Mouse (Mus musculus) activated CD4-positive, CD25-positive, alpha-beta regulatory T cell, adult 4 months (primary cell): Measurements from ENCODE around the gene Lgalsl. TPM values are rescaled to one million over a fixed set of nuclear protein-coding genes. Genes with fewer than 3 reads are reported as not detected.
A peak's percentile ranks its signal among the peaks of the same experiment; 100 is the strongest.

ENCODE experiments used
- ATAC-seq: one replicate; pipeline ENCODE4 v1.8.0; 2017
- polyA plus RNA-seq, 2 experiments: library from polyadenylated mRNA; unstranded; fragments of 100-300 nt; shearing (Covaris generic); gene quantifications; one replicate each; pipeline ENCODE4 v1.2.1; 2017

The Lgalsl gene
- 10 to 100 TPM; 11.9 to 18.5 TPM for polyA plus RNA-seq

DNA sequence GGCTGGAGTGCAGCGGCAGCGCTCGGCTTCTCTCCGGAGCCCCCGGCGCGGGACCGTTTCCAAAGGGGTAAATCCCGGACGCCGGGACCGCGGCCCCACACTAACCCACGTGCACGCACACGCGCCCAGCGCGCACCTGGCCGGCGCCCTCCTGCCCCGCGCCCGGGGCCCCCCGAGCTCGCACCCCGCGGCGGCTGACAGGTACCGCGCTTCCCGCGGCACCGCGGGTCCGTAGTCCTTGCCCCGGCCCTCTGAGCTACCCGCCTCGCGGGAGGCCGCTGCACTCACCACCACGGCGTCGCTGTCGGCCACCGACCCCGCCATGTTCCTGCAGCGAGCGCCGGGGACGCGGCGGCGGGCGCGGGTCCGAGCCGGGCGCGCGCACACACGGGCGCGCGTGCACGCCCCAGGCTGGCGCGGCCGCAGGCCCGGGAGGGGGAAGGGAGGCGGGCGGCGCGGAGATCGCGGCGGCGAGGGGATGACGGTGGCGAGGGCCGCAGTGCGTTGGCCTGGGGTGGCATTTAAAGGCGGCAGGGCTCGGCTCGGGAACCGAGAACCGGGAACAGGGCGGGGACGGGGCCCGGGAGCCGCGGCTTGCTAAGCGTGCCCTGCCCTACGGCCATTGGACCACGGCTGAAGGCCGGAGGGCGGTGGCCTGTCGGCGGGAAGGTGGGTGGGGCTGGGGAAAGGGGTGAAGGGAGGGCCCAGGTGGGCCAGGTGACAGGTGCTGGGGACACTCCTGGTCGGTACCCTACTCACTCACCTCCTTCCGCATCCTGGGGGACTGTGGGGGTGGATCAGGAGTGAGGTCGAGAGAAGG is at the start of gene Lgalsl:
Lgalsl (minus strand) TSS at position 371 of the 820 bp plus-strand sequence.
- peak; percentile 65 for ATAC-seq

DNA sequence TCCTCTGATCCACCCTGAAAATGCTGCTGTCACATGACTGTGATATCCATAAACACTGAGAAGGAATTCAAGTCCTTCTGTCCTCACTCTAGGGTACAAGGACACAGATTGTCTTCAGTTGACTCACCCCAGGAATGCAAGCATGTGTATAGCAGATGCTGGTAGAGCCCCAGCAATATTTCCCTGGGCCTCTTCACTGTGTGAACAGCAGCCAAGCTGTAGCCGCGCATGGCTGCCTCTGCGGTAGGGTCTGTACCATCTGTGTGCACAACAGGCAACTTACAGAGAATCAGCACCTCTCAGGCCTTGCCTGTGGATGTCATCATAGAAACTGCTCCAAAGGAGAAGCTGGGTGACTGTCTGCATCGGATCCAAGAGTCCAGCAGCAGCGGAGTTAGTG is 47.8 kb upstream of the Lgalsl start:
- no peak for ATAC-seq

DNA sequence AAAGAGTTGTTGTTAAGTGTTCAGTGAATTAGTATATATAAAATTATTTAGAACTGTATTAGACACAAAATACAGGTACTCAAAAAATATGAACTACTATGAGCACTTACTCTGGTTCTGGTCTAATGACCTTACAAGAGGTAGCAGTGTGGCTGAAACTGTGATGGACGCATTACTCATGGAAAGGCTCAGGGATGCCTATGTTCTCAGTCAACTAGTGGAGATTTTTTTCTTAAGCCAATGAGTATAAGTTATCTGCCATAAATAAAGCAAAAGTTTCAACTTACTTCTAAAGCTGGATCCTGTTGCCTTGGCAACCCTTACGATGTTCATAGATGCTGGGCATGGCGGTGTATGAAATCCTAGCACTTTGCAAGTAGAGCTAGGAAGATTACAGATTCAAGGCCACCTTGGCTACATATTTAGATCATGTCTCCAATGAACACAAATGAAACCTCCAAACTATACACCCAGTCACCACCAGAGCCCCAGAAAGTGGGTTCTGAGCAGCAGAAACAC is 46.8 kb upstream of the Lgalsl start:
- ATAC-seq: no peak

DNA sequence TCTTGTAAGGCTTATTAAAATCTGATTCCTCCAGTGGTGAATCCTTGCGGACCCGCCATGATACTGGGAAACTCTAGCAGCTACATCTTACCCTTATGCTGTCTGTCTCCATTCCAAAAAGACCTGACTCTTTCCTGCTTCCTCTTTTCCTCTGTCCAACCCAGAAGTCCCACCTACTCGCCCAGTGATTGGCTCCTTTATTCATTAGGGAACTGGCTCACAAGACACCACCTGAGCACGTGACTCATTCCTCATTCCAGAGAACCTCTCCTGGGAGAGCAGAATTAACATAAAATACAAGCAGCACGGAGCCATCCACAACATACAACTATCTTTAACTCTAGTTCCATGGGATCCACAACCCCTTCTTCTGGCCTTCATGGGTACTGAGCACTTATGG is 42.5 kb upstream of the Lgalsl start:
- no peak for ATAC-seq

DNA sequence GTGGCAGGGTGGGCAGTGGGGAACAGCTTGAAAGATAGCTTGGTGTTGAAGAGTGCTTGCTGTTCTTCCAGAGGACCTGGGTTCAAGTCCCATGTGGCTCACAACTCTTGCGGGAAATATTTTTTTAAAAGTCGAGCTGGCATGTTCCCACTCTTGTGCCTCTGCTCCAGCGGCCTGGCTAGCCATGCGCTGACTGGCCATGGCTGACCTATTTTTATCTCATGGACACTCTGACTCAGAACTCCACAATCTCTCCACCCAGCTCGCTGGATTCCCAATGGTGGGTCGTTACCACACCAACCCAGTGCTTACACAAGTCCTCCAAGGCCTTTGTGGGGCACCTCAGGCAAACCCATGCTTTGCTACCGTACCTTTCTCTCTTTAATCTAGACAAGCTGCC is 42.1 kb upstream of the Lgalsl start:
- no peak for ATAC-seq

DNA sequence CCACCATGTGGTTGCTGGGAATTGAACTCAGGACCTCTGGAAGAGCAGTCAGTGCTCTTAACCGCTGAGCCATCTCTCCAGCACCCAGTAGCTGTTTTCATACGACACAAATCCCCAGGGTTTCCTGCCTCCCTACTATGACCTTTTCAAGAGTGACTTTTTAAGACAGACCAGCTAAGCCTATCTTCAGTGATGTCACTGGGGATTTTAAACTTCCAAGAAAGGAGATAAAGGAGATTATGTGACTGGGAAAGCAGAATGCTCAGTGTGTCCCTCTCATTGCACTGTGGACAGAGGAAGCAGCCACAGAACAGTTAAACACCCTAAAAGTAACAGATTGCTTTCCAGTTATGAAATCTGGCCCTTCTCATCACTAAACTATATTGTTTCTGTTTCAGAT is 41.6 kb upstream of the Lgalsl start:
- ATAC-seq: no peak

DNA sequence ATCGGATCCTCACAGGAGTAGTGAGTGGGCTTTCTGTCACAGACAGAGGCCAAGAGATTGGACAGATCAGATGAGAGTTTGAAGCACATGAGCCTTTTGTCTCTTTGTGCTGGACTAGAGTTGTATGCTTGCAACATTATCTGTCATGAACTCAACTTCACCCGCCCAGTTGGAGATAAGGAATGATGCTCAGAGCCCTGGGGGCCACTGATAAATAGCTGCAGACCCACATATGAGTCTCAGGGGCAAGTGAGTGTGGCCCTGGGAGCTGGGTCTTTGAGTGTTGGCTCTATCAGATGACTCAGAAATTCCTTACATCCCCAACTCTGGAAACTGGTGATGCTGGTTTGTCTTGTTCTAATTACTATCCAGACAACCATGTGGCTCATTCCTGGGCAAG is 39.1 kb upstream of the Lgalsl start:
- ATAC-seq: no peak

DNA sequence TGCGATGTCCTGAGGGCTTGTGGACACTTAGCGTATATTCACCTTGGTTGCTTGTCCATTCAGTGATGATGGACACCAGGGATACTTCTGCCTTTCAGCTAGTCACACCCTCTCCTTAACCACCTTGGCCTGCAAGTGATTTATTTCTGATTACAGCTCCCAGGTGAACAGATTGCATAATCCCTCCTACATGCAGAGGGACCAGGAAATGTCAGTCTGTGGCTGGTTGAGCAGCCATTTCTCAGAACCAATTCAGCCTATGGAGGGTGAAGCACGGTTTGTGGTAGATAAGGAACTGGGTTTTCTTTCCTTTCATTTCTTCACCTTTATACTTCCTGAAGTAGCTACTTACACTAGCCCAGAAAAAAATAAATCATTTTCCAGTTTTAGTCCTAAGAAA is 34.6 kb upstream of the Lgalsl start:
- ATAC-seq: no peak

DNA sequence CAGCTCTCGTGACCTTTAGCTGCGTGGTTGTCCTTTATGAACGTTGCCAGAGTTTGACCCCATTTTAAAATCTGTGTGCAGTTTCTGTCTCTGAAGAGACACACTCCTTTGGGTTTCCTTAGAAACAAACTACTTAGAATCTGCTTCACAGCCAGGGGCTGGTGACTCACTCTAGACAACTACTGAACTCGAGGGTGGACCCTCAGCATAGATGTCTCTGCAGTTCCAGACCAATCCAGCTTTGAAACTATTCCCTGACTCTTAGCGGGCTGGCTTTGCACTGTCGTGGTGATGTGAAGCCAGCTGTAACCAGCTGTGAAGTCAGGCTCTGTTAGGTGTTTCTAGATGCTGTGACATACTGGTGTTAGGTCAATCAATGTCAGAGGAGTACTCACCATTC is 33.8 kb upstream of the Lgalsl start:
- no peak for ATAC-seq

DNA sequence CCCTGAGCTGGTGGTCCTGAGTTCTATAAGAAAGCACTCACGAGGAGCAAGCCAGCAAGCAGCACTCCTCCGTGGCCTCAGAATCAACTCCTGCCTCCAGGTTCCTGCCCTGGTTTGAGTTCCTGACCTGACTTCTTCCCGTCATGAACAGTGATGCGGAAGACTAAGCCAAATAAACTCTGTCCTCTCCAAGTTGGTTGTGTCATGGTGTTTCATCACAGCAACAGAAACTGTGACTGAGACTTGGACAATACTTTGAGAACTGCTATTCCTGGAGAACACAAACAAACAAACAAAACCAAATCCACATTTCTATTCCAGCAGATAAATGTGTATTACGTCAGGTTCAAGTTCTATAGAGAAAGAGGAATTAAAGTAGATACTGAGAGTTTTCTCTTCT is 31.2 kb upstream of the Lgalsl start:
- no peak for ATAC-seq

DNA sequence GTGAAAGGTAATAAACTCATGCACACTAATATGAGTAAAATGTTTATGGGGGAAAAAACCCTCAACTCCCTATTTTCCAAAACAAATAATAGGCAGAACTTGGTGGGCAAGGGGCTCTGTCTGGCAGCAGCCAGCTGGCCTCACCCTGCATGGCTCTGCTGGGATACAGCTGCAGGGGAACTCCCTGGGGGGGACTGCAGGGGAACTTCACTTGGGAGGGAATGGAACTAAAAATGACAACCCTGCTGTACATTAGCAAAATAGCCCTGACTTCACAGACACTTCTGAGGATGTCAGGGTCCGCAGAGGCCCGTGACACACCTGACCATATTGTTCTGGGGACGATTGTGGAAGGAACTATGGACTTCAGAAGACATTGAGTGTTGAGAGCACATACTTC is 29.5 kb upstream of the Lgalsl start:
- no peak for ATAC-seq

DNA sequence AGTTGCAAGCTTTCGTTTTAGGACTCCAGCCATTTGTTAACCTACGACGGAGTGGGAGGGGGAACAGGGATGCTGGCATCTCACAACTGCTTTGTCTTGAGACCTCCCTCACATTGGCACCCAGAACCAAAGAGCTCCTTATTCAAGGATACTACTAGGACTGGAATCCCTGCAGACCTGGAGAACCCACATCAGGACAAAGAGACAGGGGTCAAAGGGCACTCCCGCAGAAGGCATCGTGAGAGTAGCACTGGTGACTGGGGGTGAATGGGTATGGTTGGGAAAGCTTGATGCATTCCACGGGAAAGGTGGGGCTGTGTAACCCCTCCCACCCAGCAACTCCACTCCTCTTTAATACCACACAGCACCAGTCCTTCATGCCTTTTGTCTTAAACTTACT is 29.0 kb upstream of the Lgalsl start:
- ATAC-seq: no peak

DNA sequence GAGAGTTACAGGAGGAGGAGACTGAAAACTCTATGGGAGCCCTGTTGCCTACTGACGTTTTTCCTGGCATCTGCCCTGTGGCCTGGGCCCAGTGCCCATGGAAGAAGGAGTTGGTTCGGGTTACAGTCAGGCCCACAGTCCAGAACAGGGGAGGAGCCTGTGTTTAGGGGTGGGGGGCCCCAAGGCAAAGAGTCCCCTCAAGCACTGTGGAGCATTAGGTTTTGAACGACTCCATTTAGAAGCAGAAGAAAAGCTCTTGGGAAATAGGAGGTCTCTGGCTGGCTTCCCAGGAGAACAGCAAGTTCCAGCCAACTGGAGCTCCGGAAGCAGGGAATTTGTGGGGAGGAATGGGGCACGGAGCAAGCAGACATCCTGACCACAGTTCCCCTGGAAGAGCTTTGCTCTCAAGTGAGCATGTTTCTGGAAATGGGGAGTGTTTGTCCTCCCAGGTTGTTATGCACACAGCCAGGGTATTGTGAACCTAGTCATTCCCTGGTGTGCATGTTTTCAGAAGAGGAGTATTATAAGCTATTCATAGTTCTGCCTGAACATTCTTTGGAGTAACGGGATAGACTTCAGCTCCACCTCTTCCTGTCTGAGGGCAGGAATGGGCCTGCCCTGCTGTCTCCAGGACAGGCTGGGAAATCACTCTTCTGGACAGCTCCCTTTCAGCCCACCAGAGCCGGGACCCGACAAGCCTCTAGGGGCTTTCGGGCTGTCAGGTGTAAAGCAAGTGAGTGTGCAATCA is 28.2 kb upstream of the Lgalsl start:
- no peak for ATAC-seq

DNA sequence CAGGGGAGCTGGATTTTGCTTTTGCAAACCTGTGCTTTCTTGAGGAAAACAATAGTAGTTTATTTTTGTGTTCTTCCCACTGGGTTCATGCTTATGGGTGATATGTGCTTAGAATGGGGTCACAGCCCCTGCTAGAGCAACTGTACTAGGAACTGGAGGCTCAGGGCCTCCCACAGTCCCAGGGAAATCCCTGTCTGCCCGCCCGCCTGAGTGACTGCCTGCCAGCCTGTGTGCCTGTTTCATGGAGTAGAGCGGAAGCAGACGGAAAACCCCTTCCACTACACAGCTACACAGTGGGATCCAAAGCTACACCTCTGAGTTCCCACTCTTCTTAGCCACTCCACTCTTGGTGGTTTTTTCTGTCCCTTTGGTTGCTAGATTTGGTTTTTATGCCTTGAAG is 27.1 kb upstream of the Lgalsl start:
- ATAC-seq: no peak

DNA sequence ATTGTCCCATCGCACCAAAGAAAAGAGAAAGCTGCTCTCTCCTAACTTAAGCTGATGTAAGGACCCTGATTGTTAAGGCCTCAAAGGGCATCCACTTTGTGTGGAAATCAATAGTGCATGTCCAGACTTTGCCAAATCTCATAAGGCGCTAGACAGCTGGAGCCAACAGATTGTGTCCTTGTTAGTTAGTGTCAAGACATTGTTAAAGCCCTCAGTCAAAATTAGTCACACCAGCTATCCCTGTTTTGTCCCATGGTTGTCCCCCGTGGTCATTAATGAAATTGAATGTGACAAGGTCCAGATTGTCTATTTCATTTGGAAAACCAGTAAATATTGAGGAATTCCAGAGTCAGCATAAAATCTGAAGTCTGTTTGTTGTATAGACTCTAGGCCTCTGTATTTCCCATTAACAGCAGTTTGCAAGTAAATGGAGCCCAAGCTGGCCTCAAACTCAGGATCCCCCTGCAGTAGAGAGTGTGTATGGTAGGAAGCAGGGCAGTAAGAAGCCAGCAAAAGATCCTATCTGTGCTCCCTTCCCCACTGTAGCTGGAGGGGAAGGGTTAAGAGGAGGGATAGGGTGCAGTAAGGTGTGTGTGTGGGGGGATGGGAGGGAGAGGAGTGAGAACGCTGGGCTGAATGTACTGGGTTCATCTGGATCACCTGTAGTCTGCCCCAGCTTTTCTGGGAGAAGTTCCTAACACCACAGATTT is 23.3 kb upstream of the Lgalsl start:
- ATAC-seq: no peak

DNA sequence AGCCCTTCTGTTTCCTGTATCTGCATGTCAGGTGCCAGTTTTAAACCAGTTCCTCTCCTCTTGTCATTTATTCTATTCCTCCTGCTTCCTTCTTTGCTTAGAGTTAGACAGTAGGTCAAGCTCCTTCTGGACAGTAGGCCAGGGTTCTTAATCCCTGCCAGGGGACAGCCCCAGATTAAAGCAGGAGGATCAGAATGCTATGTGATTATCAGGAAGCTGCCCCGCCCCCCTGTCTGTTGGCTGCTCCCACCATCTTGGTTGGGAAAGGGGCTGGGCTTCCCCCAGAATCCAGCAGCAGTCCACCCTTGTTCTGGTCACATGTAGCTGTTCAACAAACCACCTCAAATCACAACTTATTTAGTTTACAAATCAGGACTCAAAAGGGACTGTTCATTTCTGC is 19.3 kb upstream of the Lgalsl start:
- no peak for ATAC-seq

DNA sequence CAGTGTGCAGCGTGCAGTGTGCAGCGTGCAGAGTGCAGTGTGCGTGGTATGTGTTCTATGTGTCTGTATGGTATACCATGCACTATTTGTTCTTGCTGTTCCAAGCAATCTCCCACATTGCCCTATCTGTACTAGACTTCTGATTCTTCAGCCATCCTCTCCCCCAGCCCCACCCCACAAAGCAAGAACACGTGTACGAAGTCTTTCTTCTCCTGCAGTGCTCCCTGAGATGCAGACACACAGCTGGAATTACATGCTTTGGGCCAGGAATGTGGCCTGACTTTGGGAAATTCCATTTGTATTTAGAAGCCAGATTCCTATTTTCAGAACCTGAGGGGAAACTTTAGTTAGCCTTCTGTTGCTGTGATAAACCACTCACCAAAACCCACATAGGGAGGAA is 18.5 kb upstream of the Lgalsl start:
- ATAC-seq: no peak

DNA sequence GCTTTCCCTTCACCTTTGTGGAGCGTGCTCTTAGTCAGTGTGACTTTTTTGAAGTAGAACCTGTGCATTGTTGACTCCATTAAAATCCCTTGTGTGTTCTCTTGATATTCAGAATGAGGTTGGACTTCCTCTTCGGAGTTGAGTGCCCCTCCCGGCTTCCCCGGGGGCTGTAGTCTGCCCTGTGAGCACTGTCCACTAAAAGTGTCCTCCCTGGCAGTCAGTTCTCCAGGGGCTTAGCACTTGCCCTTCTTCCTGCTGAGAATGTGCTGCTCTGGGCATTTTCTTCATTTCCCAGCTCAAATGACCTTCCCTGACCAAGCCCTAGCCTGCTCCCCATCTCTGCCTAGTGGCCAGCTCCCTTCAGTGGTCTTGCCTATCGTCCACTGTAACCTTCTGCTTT is 6.5 kb upstream of the Lgalsl start:
- no peak for ATAC-seq

DNA sequence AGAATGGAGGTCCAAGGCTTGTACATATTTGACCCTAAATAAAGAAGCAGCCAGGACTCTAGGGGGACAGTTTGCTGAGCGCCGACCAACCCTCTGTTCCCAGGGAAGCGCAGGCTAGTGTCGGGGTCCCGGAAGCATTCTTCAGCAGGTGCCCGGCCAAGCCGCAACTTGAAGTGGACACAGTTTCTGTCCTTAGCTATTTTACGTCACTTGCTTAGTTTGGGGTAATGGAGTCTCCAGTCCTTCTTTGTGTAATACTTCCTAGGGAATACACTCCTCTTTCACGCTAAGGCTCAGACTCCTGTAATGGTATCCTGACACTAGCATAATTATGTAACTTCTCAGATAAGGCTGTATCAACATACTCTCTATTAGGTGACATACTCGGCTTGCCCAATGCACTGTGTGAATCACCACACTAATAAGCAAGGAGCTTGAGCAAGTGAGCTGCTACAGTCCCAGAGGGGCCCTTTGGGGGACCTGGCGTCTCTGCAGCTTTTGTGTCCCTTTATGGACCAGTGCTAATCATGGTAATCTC is 813 bp upstream of the Lgalsl start:
- no peak for ATAC-seq

DNA sequence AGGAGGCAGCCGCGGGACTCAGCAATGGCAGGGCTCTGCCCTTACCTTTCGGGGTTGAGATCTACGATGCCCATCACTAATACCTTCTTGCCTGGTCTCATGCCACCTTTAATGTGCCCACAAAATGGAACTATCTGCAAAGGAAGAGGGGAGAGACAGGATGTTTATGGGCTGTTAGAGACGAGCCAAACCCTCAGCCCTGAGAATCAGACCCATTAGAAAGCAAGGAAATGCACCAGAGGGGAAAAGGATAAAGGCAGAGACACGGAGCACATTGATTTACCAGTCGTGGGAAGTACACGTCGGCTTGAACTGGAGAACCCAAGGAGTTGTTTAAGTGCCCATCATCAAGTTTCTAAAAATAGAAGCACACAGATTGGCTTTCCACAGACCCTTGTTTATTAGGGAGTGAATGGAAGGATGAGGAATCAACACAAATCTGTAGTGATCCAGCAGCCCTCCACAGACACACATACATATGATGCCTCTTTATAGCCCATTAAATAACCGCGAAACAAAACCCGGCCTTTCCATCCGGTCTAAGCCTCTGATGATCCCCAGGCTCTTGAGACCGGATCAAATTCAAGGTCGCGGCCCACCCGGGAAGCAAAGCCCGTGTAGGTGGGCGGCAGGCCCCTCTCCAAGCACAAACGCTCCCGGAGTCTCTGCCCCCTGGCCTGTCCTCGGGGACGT is 717 bp downstream of the Lgalsl start:
- peak; percentile 34 for ATAC-seq

DNA sequence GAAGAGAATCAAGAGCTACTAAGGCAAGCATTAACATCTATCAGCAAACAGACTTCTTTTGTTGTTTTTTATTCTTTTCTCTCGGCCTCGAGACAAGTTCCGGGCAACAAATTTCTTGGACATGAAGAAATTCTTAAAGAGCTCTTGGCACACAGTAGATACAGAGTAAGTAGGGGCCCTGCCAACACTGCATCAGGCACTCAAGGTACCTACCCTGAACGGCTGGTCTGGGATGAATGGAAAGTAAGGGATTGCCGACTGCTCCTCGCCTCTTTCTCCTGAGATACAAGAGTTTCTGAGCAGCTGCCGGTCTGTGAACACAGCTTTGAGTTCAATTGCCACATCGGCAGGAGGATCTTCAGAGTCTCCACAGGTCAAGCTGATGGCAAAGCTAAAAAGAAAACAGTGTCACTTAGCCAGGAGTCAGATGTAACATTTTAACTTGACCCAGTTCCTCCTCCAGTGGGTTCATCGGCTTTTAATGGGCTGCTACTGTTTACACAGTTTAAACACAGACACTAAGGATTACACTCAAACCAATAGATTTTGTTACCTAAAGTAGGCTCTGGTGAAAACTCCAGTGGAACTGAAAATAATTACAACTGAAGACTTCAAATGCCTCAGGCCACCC is 1.7 kb downstream of the Lgalsl start:
- ATAC-seq: no peak

DNA sequence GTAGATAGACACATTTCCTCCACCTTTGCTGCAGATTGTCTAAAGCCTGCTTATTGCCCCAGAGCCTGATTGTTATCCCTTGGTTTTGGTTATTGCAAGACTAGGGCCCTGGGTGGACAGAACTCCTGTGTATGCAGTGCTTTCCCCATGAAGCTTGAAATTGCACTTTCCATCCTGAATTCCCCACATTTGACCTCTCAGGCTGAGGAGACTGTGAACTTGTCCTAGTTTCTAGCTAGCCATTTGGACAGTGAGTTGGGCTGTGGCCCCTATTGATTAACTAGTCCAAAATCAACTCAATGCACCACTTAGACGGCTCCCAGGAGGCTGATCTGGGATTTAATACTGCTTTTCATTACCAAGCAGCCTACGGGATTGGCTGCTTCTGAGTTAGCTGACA is 6.9 kb downstream of the Lgalsl start:
- ATAC-seq: no peak
